Mouse (Mus musculus) kidney, embryonic 16.5 days (tissue): ENCODE results near the gene Adk. TPM values are rescaled to one million over a fixed set of nuclear protein-coding genes. Genes with fewer than 3 reads are reported as not detected.

ENCODE experiments used
- ATAC-seq: fragments of 200-750 bp; cut with Nextera tagmentation; 2 replicates; pipeline ENCODE4 v1.8.0; 2017; ENCODE audit warnings: moderate TSS enrichment; ENCODE audit not compliant: low FRiP score, low TSS enrichment
- H3K27ac ChIP-seq: fragments of 300-500 bp; sonication (generic); 2 replicates; pipeline ENCODE4 v1.5.1; 2014; ENCODE audit warnings: low read length
- H3K27me3 ChIP-seq: fragments of 300-500 bp; sonication (generic); 2 replicates; pipeline ENCODE4 v1.6.1; 2014; ENCODE audit warnings: low read length, control low read depth, mixed read lengths; ENCODE audit not compliant: insufficient read depth
- H3K36me3 ChIP-seq: fragments of 300-500 bp; sonication (generic); 2 replicates; pipeline ENCODE4 v1.6.1; 2014; ENCODE audit warnings: low read length, control low read depth, mixed read lengths; ENCODE audit not compliant: insufficient read depth
- H3K4me1 ChIP-seq: fragments of 300-500 bp; sonication (generic); 2 replicates; pipeline ENCODE4 v1.6.1; 2014; ENCODE audit warnings: low read length, control low read depth, mixed read lengths; ENCODE audit not compliant: insufficient read depth
- H3K4me2 ChIP-seq: fragments of 300-500 bp; sonication (generic); replicated peaks from 2 replicates; pipeline ENCODE4 v1.6.1; 2014; ENCODE audit warnings: low read depth, low read length
- H3K4me3 ChIP-seq: fragments of 300-500 bp; sonication (generic); 2 replicates; pipeline ENCODE4 v1.5.1; 2014; ENCODE audit warnings: mild to moderate bottlenecking, low read length
- H3K9ac ChIP-seq: fragments of 300-500 bp; sonication (generic); replicated peaks from 2 replicates; pipeline ENCODE4 v1.6.1; 2014; ENCODE audit warnings: low read length
- H3K9me3 ChIP-seq: fragments of 300-500 bp; sonication (generic); 2 replicates; pipeline ENCODE4 v1.6.1; 2016; ENCODE audit warnings: low read length, control low read depth
- WGBS: fragments of 180-500 bp; shearing (Covaris S2); extraction: QIAGEN DNeasy Blood & Tissue Kit; methylation state at CpG from one replicate; pipeline ENCODE4 v1.1.7; 2014; 5-methylcytosine and 5-hydroxymethylcytosine counted together
- polyA plus RNA-seq: library from polyadenylated mRNA; unstranded; fragments of >200 nt; fragmentation: Nextera tagmentation; extraction: Ambion mirVana; gene quantifications from 2 replicates; pipeline ENCODE4 v1.2.1, GENCODE M21; 2015

The Adk gene
- polyA plus RNA-seq, 1 experiment from 2014 or later = 167 TPM

DNA sequence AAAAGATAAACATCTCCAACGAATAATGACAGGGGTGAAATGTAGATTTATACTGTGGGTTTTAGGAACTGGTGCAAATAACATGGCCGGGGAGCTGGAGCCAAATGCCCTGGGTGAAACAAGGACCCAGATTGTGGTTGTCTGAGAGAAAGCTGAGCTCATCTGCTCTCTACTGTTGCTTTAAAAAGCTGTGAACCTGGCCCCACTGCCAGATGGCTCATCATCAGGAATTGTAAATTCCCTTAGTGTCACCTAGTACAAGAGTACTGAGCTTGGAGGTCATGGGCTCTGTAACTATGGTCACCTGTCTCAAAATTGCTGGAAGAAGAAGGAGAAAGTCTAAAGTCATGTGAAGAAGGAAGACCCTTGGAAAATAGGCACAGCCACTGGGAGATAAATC is 6.6 kb downstream of the Adk start:
- no peak overlapping the region for H3K4me2 ChIP-seq
- no peaks in the 10 kb centered on the region for H3K4me1 ChIP-seq
- no peaks in the 10 kb centered on the region for H3K9me3 ChIP-seq
- no peak overlapping the region for H3K27ac ChIP-seq
- H3K9ac ChIP-seq = no peak overlapping the region
- H3K36me3 ChIP-seq = no peaks in the 10 kb centered on the region
- H3K4me3 ChIP-seq = no peak overlapping the region
- WGBS = 78% methylated on average over 2 of the region's 2 CpGs
- no peak for ATAC-seq
- no peaks in the 10 kb centered on the region for H3K27me3 ChIP-seq

- no peak for ATAC-seq
- Histone ChIP-seq H3K27ac (no peak overlapping the region), H3K4me3 (no peak overlapping the region), H3K27me3 (no peaks in the 10 kb centered on the region), H3K9ac (no peak overlapping the region), H3K9me3 (no peaks in the 10 kb centered on the region), H3K4me1 (peaks cover 6% of the 10 kb centered on the region; the same call in 1 of the 2 replicates), H3K36me3 (no peaks in the 10 kb centered on the region), H3K4me2 (no peak overlapping the region)
- whole genome bisulfite sequencing = 71% methylated on average over 5 of the region's 5 CpGs
Observed at GRCm38 (mm10) chr14:21062766-21063513, 10.6 kb downstream of the Adk start.

DNA sequence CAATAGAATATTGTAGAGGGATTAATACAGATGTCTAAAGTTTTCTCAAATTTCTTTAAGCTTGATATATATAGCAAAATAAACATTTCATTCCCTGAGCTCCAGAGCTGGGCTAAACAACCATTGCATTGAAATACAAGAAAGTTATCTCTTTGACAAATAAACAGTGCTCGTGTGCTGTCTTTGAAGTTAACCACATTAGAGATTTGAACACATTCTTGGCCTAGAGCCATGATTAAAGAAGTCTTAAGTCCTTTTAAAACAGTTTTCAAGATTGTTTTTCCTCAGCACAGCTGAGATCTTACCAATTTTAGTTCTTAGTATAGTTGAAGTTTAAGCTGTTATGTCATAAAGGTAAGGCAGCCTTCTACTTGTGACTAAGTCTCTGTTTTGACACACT is 11.9 kb downstream of the Adk start:
- H3K4me1 ChIP-seq = peaks cover 6% of the 10 kb centered on the region; the same call in 1 of the 2 replicates
- WGBS = 13% methylated on average over 1 of the region's 1 CpGs
- H3K9ac ChIP-seq = no peak overlapping the region
- no peak overlapping the region for H3K27ac ChIP-seq
- H3K36me3 ChIP-seq = no peaks in the 10 kb centered on the region
- no peaks in the 10 kb centered on the region for H3K27me3 ChIP-seq
- ATAC-seq = no peak
- H3K4me2 ChIP-seq = no peak overlapping the region
- H3K4me3 ChIP-seq = no peak overlapping the region
- no peaks in the 10 kb centered on the region for H3K9me3 ChIP-seq

GRCm38 (mm10) chr14:21065490-21066162 is 13.3 kb downstream of the Adk start:
- WGBS = 55% methylated on average over 8 of the region's 8 CpGs
- no peak for ATAC-seq

GRCm38 (mm10) chr14:21069594-21069993 is 17.2 kb downstream of the Adk start:
- no peak overlapping the region for H3K9ac ChIP-seq
- no peak overlapping the region for H3K4me2 ChIP-seq
- ATAC-seq = no peak
- H3K4me3 ChIP-seq = no peak overlapping the region
- no peak overlapping the region for H3K27ac ChIP-seq
- H3K36me3 ChIP-seq = no peaks in the 10 kb centered on the region
- WGBS = 89% methylated on average over 5 of the region's 5 CpGs
- H3K4me1 ChIP-seq = peaks cover 9% of the 10 kb centered on the region
- no peaks in the 10 kb centered on the region for H3K27me3 ChIP-seq
- no peaks in the 10 kb centered on the region for H3K9me3 ChIP-seq

More at GRCm38 (mm10) chr14:21065490-21066162, 13.3 kb downstream of the Adk start:
- H3K27me3 ChIP-seq = no peaks in the 10 kb centered on the region
- no peaks in the 10 kb centered on the region for H3K9me3 ChIP-seq
- no peak overlapping the region for H3K4me2 ChIP-seq
- H3K4me1 ChIP-seq = peaks cover 6% of the 10 kb centered on the region; the same call in 1 of the 2 replicates
- H3K36me3 ChIP-seq = no peaks in the 10 kb centered on the region
- H3K4me3 ChIP-seq = no peak overlapping the region
- H3K9ac ChIP-seq = no peak overlapping the region
- no peak overlapping the region for H3K27ac ChIP-seq

DNA sequence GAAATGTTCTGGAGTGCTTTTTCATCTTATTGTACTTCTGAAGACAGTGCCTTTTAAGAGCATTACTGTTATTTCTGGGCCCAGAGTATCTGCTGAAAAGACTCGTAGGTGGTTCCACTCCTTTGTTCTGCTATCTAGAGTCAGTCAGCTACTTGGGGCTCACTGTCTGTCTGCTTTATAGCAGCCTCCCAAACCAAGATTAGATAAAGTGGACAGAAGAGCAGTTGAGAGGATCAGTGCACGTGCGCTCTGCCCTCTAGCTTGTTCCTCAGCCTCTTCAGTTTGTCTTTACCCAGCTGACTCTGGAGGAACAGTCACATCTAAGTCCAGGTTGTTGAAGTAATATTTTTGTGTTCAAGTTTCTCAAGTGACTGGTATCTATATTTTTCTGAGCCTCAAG is 21.6 kb downstream of the Adk start:
- no peak for ATAC-seq
- WGBS = 80% methylated on average over 3 of the region's 3 CpGs
- Histone ChIP-seq H3K4me3 (no peak overlapping the region), H3K4me1 (peaks cover 17% of the 10 kb centered on the region), H3K27me3 (no peaks in the 10 kb centered on the region), H3K9me3 (no peaks in the 10 kb centered on the region), H3K36me3 (no peaks in the 10 kb centered on the region), H3K4me2 (no peak overlapping the region), H3K9ac (no peak overlapping the region), H3K27ac (no peak overlapping the region)

GRCm38 (mm10) chr14:21074398-21075320 is 22.3 kb downstream of the Adk start:
- no peak for ATAC-seq
- no peaks in the 10 kb centered on the region for H3K9me3 ChIP-seq
- peak overlapping the region; percentile 27; the same call in 1 of the 2 replicates for H3K9ac ChIP-seq
- no peak overlapping the region; the same call in 1 of the 2 replicates for H3K27ac ChIP-seq
- WGBS = 50% methylated on average over 11 of the region's 11 CpGs
- H3K27me3 ChIP-seq = no peaks in the 10 kb centered on the region
- H3K4me2 ChIP-seq = peak overlapping the region; percentile 81
- H3K4me3 ChIP-seq = peak overlapping the region; percentile 72; the same call in 1 of the 2 replicates
- H3K36me3 ChIP-seq = no peaks in the 10 kb centered on the region
- H3K4me1 ChIP-seq = peaks cover 19% of the 10 kb centered on the region

DNA sequence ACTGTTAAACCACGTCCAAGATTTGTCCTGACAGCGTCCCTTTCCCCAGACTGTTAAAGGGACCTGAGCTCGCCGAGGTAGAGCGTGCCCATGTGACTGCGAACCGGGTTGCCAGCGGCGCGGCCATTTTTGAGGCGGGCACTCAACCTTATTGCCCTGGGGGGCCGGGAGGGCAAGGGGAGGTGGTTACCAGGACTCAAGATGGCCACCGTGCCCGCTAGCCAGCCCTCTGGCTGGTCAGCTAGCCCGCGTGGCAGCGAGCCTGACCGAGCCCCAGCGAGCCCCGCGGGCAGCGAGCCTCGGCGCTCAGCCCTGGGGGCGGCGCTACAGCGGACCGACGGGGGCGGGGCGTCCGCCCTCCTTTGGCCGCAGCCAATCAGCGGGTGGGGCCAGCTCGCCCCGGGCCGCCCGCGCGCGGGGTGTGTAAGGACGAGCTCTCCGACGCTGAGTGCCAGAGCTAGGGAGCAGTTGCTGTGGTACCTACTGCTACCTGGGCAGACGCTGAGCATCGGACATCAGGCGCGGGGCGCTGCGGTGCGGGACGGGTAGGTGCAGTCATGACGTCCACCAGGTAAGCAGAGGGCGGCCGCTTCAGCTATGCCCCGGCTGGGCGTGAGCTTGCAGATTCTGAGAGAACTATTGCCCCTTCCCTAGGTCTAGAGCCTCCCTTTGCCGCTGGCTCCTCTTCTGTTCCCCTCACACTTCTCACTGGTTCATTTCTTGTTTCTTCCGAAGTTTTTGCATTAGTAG is 23.6 kb downstream of the Adk start:
- no peaks in the 10 kb centered on the region for H3K36me3 ChIP-seq
- peak overlapping the region; percentile 81 for H3K4me2 ChIP-seq
- H3K4me3 ChIP-seq = peak overlapping the region; percentile 72
- no peaks in the 10 kb centered on the region for H3K9me3 ChIP-seq
- ATAC-seq = peak; percentile 98
- H3K4me1 ChIP-seq = peaks cover 21% of the 10 kb centered on the region
- peak overlapping the region; percentile 76 for H3K27ac ChIP-seq
- H3K9ac ChIP-seq = peak overlapping the region; percentile 73
- H3K27me3 ChIP-seq = no peaks in the 10 kb centered on the region
- under 1% methylated on average over 58 of the region's 59 CpGs for WGBS
